Mouse (Mus musculus) heart, adult 2 months (tissue): ENCODE measurements around the gene Fam89b.

Source experiments
- CTCF ChIP-seq: fragments of 200-600 bp; IDR thresholded peaks from 2 replicates; pipeline ENCODE4 v1.8.1; 2022; ENCODE audit warnings: antibody characterized with exemption, mild to moderate bottlenecking, moderate library complexity
- EP300 ChIP-seq: fragments of 200-500 bp; IDR thresholded peaks from 2 replicates; pipeline ENCODE4 v1.6.1; 2011; ENCODE audit warnings: low read depth, low read length, control low read depth; ENCODE audit not compliant: insufficient read depth
- POLR2A ChIP-seq: fragments of 200-500 bp; IDR thresholded peaks from 2 replicates; pipeline ENCODE4 v1.6.1; 2011; ENCODE audit warnings: mild to moderate bottlenecking, low read depth, low read length, control low read depth; ENCODE audit not compliant: insufficient read depth

- no peak for TF ChIP-seq CTCF
- TF ChIP-seq EP300, result no peak
- TF ChIP-seq POLR2A, result no peak
Measured at GRCm38 (mm10) chr19:5716955-5717354, 12.5 kb downstream of the Fam89b start.
